In the genomic region with DNA sequence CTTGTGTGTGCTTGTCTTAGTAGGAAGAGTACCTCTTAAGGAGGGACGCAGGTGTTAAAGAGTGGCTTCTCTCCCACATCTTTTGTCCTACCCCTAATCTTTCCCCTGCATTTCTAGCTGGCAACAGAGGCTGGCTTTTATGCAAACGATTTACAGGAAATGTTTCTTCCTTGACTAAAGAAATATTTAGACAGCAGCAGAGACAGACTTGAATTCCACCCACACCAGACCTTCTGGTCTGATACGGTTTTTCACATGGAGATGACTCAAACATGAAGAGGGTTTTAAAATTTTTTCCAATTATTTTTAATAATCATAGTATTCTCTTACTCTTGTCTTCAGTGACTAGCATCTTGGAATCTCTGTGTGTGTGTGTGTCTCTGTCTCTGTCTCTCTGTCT, we compare ENCODE assay signal across 26 mouse cellular contexts.
DNase-seq lines count a peak whose midpoint lies in the region; ATAC-seq and TF ChIP-seq lines count a peak whose summit lies in the region.
"Had no signal": no experiment of that assay in that cellular context is flagged by ENCODE, and none has a peak within 500 bp of the region (broad histone marks: within the 10 kb centered on the region; RNA-seq: fewer than 3 reads in every experiment).

No protein-coding gene starts in this region.

- no peaks in the 10 kb centered on the region for H3K36me3 ChIP-seq in forebrain, postnatal 0 days (ENCODE audit: insufficient read depth)
- no peaks in the 10 kb centered on the region for H3K36me3 ChIP-seq in forebrain, embryonic 12.5 days (replicated peaks)
- H3K36me3 ChIP-seq: embryonic facial prominence, embryonic 13.5 days; forebrain, embryonic 10.5 days; G1E; heart, embryonic 13.5 days had no signal

- 0 out of 2 replicates have a peak, but pooled peaks cover 3% of the 10 kb centered on the region for H3K4me1 ChIP-seq in forebrain, postnatal 0 days (ENCODE audit: insufficient read depth)
- no peaks in the 10 kb centered on the region for H3K4me1 ChIP-seq in forebrain, embryonic 12.5 days
- no peaks in the 10 kb centered on the region for H3K4me1 ChIP-seq in cerebellum, adult 2 months (ENCODE audit: control insufficient read depth, insufficient read depth, low read length)
- H3K4me1 ChIP-seq: embryonic facial prominence, embryonic 13.5 days; forebrain, embryonic 10.5 days; heart, embryonic 13.5 days had no signal

- no peak for TF ChIP-seq POLR2A in cerebellum, adult 2 months (IDR thresholded peaks at IDR 0.05; ENCODE audit: borderline replicate concordance, insufficient read depth, low read length)

- TF ChIP-seq CTCF in forebrain, postnatal 0 days (IDR thresholded peaks at IDR 0.05; ENCODE audit: low read depth), result no peak
- TF ChIP-seq CTCF in cerebellum, adult 2 months (IDR thresholded peaks at IDR 0.05; ENCODE audit: borderline replicate concordance, insufficient read depth, low read depth, low read length), result no peak

- DNase-seq in forebrain, postnatal 0 days, result peak; percentile 40
- peak; percentile 22 to 25 for DNase-seq in right cerebral cortex, adult 2 months (ENCODE audit: low spot score in 2 of 2)
- no peak for DNase-seq in right cerebral cortex, postnatal 25 days
- peak; percentile 24 to 37 for DNase-seq in layer of hippocampus, adult 8-10 months (ENCODE audit: low spot score in 2 of 2)
- no peak for DNase-seq in cerebellum, postnatal 36 days
- DNase-seq in cerebellum, adult 2 months, result no peak
- DNase-seq: adrenal gland, postnatal 10 days; adrenal gland, postnatal 36 days; B cell, adult 2 months; cerebellum, adult 11-12 months; cerebellum, adult 9-10 months; gastrocnemius, postnatal 25 days; heart, adult 18-20 months; heart, postnatal 14 days; heart, postnatal 4 days had no signal

- WGBS in forebrain, postnatal 0 days, result 48% methylated on average over 3 of the region's 3 CpGs
- 82% methylated on average over 3 of the region's 3 CpGs for WGBS in forebrain, embryonic 12.5 days
- WGBS in cerebellum, adult 2 months, result 66% methylated on average over 3 of the region's 3 CpGs

- H3K27ac ChIP-seq in forebrain, postnatal 0 days (ENCODE audit: low read depth, low read length), result no peak overlapping the region
- H3K27ac ChIP-seq in forebrain, embryonic 12.5 days, result no peak overlapping the region
- H3K27ac ChIP-seq in cerebellum, adult 2 months (ENCODE audit: insufficient read depth, low read length), result no peak overlapping the region
- H3K27ac ChIP-seq: embryonic facial prominence, embryonic 13.5 days; forebrain, embryonic 10.5 days; heart, embryonic 13.5 days; hindbrain, embryonic 14.5 days; hindbrain, postnatal 0 days had no signal

- H3K27me3 ChIP-seq in forebrain, postnatal 0 days (ENCODE audit: insufficient read depth, low read length), result no peaks in the 10 kb centered on the region
- H3K27me3 ChIP-seq in forebrain, embryonic 12.5 days, result no peaks in the 10 kb centered on the region
- H3K27me3 ChIP-seq in cerebellum, adult 2 months (ENCODE audit: control insufficient read depth, insufficient read depth, low read length), result no peaks in the 10 kb centered on the region
- H3K27me3 ChIP-seq: CH12.LX; embryonic facial prominence, embryonic 13.5 days; heart, embryonic 13.5 days; Patski had no signal

- H3K9ac ChIP-seq in forebrain, postnatal 0 days, result no peak overlapping the region
- no peak overlapping the region for H3K9ac ChIP-seq in forebrain, embryonic 12.5 days
- H3K9ac ChIP-seq: embryonic facial prominence, embryonic 13.5 days; heart, embryonic 13.5 days; hindbrain, embryonic 14.5 days had no signal

- H3K4me2 ChIP-seq in forebrain, postnatal 0 days (ENCODE audit: low read depth), result no peak overlapping the region
- H3K4me2 ChIP-seq in forebrain, embryonic 12.5 days, result no peak overlapping the region
- H3K4me2 ChIP-seq: embryonic facial prominence, embryonic 13.5 days; heart, embryonic 13.5 days; hindbrain, embryonic 14.5 days had no signal

- no peak; the same call in 1 of the 2 replicates for ATAC-seq in forebrain, postnatal 0 days
- no peak for ATAC-seq in forebrain, embryonic 12.5 days (ENCODE audit: low FRiP score)
- ATAC-seq: forebrain, embryonic 14.5 days; hindbrain, postnatal 0 days; inflammation-experienced regulatory T-cells, adult 6 months; Patski had no signal

- H3K9me3 ChIP-seq in forebrain, postnatal 0 days (ENCODE audit: low read length), result no peaks in the 10 kb centered on the region
- no peaks in the 10 kb centered on the region for H3K9me3 ChIP-seq in forebrain, embryonic 12.5 days
- H3K9me3 ChIP-seq: embryonic facial prominence, embryonic 13.5 days; forebrain, embryonic 10.5 days; G1E; heart, embryonic 13.5 days had no signal

- no peak overlapping the region for H3K4me3 ChIP-seq in forebrain, postnatal 0 days (ENCODE audit: low read depth, low read length)
- H3K4me3 ChIP-seq in forebrain, embryonic 12.5 days (replicated peaks), result no peak overlapping the region
- no peak overlapping the region for H3K4me3 ChIP-seq in cerebellum, adult 2 months (replicated peaks; ENCODE audit: insufficient read depth, low read depth, low read length)
- H3K4me3 ChIP-seq: embryonic facial prominence, embryonic 13.5 days; forebrain, embryonic 10.5 days; heart, embryonic 13.5 days had no signal

Comparison
In these comparisons a context has a peak if more than half of its experiments do, and no peak if none do; other contexts are left out.
1. DNase-seq: peak in forebrain, postnatal 0 days (single experiment), right cerebral cortex, adult 2 months (2 of 2) and layer of hippocampus, adult 8-10 months (2 of 2); none in right cerebral cortex, postnatal 25 days (single experiment), cerebellum, postnatal 36 days (0 of 2) and cerebellum, adult 2 months (0 of 2).